Mouse (Mus musculus) ES-E14 (cell line): ENCODE measurements at regions not wholly inside any gene's neighbourhood (a gene's known extent, or its start where the extent isn't known, plus 50 kb on each side); places are given as distances from the start of the nearest gene placed in this dataset.

Source experiments
- CHD2 ChIP-seq: IDR thresholded peaks from 2 replicates; pipeline ENCODE4 v1.6.1; 2014; ENCODE audit warnings: mild to moderate bottlenecking, low read depth, low read length, inconsistent platforms
- HCFC1 ChIP-seq: IDR thresholded peaks from 2 replicates; pipeline ENCODE4 v1.6.1; 2012; ENCODE audit warnings: low read length, inconsistent platforms, borderline replicate concordance; ENCODE audit not compliant: insufficient read depth
- MAFK ChIP-seq: IDR thresholded peaks from 2 replicates; pipeline ENCODE4 v1.6.1; 2014; ENCODE audit warnings: mild to moderate bottlenecking, low read depth, low read length, inconsistent platforms; ENCODE audit not compliant: insufficient read depth
- ZC3H11A ChIP-seq: IDR thresholded peaks from 2 replicates; pipeline ENCODE4 v1.6.1; 2012; ENCODE audit warnings: low read depth, mild to moderate bottlenecking, inconsistent platforms, low read length, borderline replicate concordance
- ZNF384 ChIP-seq: IDR thresholded peaks from 2 replicates; pipeline ENCODE4 v1.6.1; 2012; ENCODE audit warnings: low read depth, low read length, inconsistent platforms

GRCm38 (mm10) chr14:94895261-94895769 lies 985.7 kb upstream of the 4921530L21Rik start:
- TF ChIP-seq CHD2: 0 out of 2 replicates have a peak, but pooled peaks have one; percentile 48
- TF ChIP-seq HCFC1: no peak
- TF ChIP-seq ZC3H11A: no peak
- TF ChIP-seq MAFK: no peak
- no peak for TF ChIP-seq ZNF384
